Mouse (Mus musculus) lung, postnatal 25 days (tissue): ENCODE measurements around the gene Coro2b.

Experiments
- DNase-seq: peaks from one replicate; pipeline ENCODE4 v3.0.0; 2022; ENCODE audit warnings: low spot score

Coro2b gene

GRCm38 (mm10) chr9:62393531-62393930, 143.3 kb downstream of the Coro2b start:
- DNase-seq = no peak

- no peak for DNase-seq
Observed at GRCm38 (mm10) chr9:62389735-62390134, 147.1 kb downstream of the Coro2b start.

- no peak for DNase-seq
Observed at GRCm38 (mm10) chr9:62385727-62386518, 150.9 kb downstream of the Coro2b start.

- DNase-seq = no peak
Observed at GRCm38 (mm10) chr9:62385062-62385461, 151.8 kb downstream of the Coro2b start.

- DNase-seq = no peak
Observed at GRCm38 (mm10) chr9:62382519-62383084, 154.2 kb downstream of the Coro2b start.

GRCm38 (mm10) chr9:62381402-62381913, 155.4 kb downstream of the Coro2b start:
- DNase-seq = peak; percentile 61

- DNase-seq = no peak
Observed at GRCm38 (mm10) chr9:62380351-62380750, 156.5 kb downstream of the Coro2b start.

GRCm38 (mm10) chr9:62377897-62378296, 158.9 kb downstream of the Coro2b start:
- DNase-seq = no peak

GRCm38 (mm10) chr9:62374276-62374675, 162.6 kb downstream of the Coro2b start:
- DNase-seq = peak; percentile 63

- DNase-seq = peak; percentile 74
Observed at GRCm38 (mm10) chr9:62373222-62374123, 163.4 kb downstream of the Coro2b start.

GRCm38 (mm10) chr9:62372556-62373221, 164.2 kb downstream of the Coro2b start:
- no peak for DNase-seq

GRCm38 (mm10) chr9:62371745-62372555, 164.9 kb downstream of the Coro2b start:
- DNase-seq = no peak

GRCm38 (mm10) chr9:62370648-62371280, 166.1 kb downstream of the Coro2b start:
- DNase-seq = no peak

GRCm38 (mm10) chr9:62370186-62370585, 166.7 kb downstream of the Coro2b start:
- DNase-seq = no peak
